Mouse (Mus musculus) bone marrow macrophage, adult 2 months (primary cell): ENCODE measurements around the gene Pik3r5.

Experiments used
- CTCF ChIP-seq: IDR thresholded peaks from 2 replicates; pipeline ENCODE4 v1.5.1; 2012; ENCODE audit warnings: low read depth, mild to moderate bottlenecking, low read length, moderate library complexity
- POLR2A ChIP-seq: IDR thresholded peaks from 2 replicates; pipeline ENCODE4 v1.6.1; 2012; ENCODE audit warnings: mild to moderate bottlenecking, low read depth, low read length, borderline replicate concordance

DNA sequence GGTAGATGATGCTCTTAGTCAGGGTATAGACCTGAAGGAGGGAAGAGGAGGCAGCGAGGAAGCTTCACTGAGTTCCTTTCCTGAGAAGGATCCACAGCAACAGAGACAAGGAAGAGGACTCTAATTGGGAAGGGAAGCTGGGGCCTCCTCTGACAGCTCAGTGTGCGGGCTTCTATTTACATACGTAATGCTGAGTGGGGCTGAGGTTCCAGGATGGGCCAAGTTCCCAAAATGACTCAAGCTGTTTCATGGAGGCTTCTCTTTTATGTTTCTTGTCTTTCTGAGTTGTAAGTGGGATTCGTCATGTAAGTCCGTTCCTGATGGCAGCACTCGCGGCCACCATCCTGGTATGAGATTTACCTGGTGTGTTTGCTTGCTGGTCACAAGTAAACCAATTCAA is 43.8 kb downstream of the Pik3r5 start:
- no peak for TF ChIP-seq POLR2A
- TF ChIP-seq CTCF: no peak
